Mouse (Mus musculus) liver, adult 2 months (tissue): ENCODE results near the gene Nelfcd. TPM values are rescaled to one million over a fixed set of nuclear protein-coding genes. Genes with fewer than 3 reads are reported as not detected.
A peak's percentile ranks its signal among the peaks of the same experiment; 100 is the strongest.

Experiments
- DNase-seq: peaks from one replicate; pipeline ENCODE4 v3.0.0-alpha.2; 2011; ENCODE audit warnings: low read depth, low spot score; ENCODE audit errors: extremely low read depth
- H3K27ac ChIP-seq: fragments of 200-500 bp; replicated peaks from 2 replicates; pipeline ENCODE4 v1.5.1; 2012; ENCODE audit warnings: low read depth, mild to moderate bottlenecking, control low read depth, inconsistent platforms, low read length; ENCODE audit not compliant: insufficient read depth
- H3K27me3 ChIP-seq: fragments of 200-500 bp; 2 replicates; pipeline ENCODE4 v1.6.1; 2012; ENCODE audit warnings: mild to moderate bottlenecking, moderate library complexity, low read length, inconsistent platforms; ENCODE audit not compliant: control insufficient read depth, insufficient read depth
- H3K36me3 ChIP-seq: fragments of 200-500 bp; 2 replicates; pipeline ENCODE4 v1.6.1; 2012; ENCODE audit warnings: low read length, inconsistent platforms; ENCODE audit not compliant: control insufficient read depth, insufficient read depth
- H3K4me1 ChIP-seq: fragments of 200-500 bp; 2 replicates; pipeline ENCODE4 v1.6.1; 2011; ENCODE audit warnings: low read length; ENCODE audit not compliant: control insufficient read depth, insufficient read depth
- H3K4me3 ChIP-seq: fragments of 200-500 bp; 2 replicates; pipeline ENCODE4 v1.5.1; 2011; ENCODE audit warnings: low read depth, mild to moderate bottlenecking, control low read depth, low read length, moderate library complexity; ENCODE audit not compliant: insufficient read depth
- H3K79me2 ChIP-seq: fragments of 200-500 bp; 2 replicates; pipeline ENCODE4 v1.6.1; 2012; ENCODE audit warnings: inconsistent platforms, mild to moderate bottlenecking, low read length, moderate library complexity; ENCODE audit not compliant: control insufficient read depth, insufficient read depth
- H3K9ac ChIP-seq: fragments of 200-500 bp; 2 replicates; pipeline ENCODE4 v1.6.1; 2012; ENCODE audit warnings: low read depth, mild to moderate bottlenecking, control low read depth, inconsistent platforms, low read length
- CTCF ChIP-seq: fragments of 200-500 bp; IDR thresholded peaks from 2 replicates; pipeline ENCODE4 v1.5.1; 2011; ENCODE audit warnings: low read depth, low read length, control low read depth
- POLR2A ChIP-seq: fragments of 200-500 bp; IDR thresholded peaks from 2 replicates; pipeline ENCODE4 v1.6.1; 2011; ENCODE audit warnings: low read length, control low read depth; ENCODE audit not compliant: insufficient read depth; ENCODE audit errors: extremely low read depth
- WGBS: fragments of 180-500 bp; shearing (Covaris S2); methylation state at CpG from one replicate; pipeline ENCODE4 v1.1.7; 2018; 5-methylcytosine and 5-hydroxymethylcytosine counted together
- polyA plus RNA-seq: library from polyadenylated mRNA; depleted of rRNA; stranded (reverse); fragments of >200 nt; gene quantifications from 2 replicates; pipeline ENCODE4 v1.2.3, GENCODE M21; 2012
- total RNA-seq: library from RNA; depleted of rRNA; stranded (reverse); fragments of >200 nt; gene quantifications from 2 replicates; pipeline ENCODE4 v1.2.3, GENCODE M21; 2014

Nelfcd gene
- total and polyA plus RNA-seq, 2 experiments: 17.3 to 40.6 TPM

- H3K27me3 ChIP-seq: no peaks in the 10 kb centered on the region
- H3K27ac ChIP-seq: peak within 1 kb of the TSS; percentile 76
- WGBS: 2% methylated on average over 38 of the region's 38 CpGs
- H3K4me3 ChIP-seq: peak within 1 kb of the TSS; percentile 68
- peak within 1 kb of the TSS; percentile 81 for H3K9ac ChIP-seq
- peaks cover 11% of the 10 kb centered on the region for H3K4me1 ChIP-seq
- peak; percentile 66 for DNase-seq
- TF ChIP-seq CTCF (no peak), POLR2A (peak; percentile 72)
- H3K79me2 ChIP-seq: peaks cover 15% of the 10 kb centered on the region
- H3K36me3 ChIP-seq: no peaks in the 10 kb centered on the region
These were observed 23.3 kb downstream of the Nelfcd start, which contains the start of gene Ctsz for GRCm38 (mm10) chr2:174438737-174439449. TSS of gene Ctsz (minus strand) at chr2:174439039.

GRCm38 (mm10) chr2:174439450-174439838 is 23.8 kb downstream of the Nelfcd start:
- no peaks in the 10 kb centered on the region for H3K36me3 ChIP-seq
- H3K27me3 ChIP-seq: no peaks in the 10 kb centered on the region
- peaks cover 15% of the 10 kb centered on the region for H3K79me2 ChIP-seq
- H3K4me3 ChIP-seq: no peak overlapping the region
- no peak overlapping the region for H3K9ac ChIP-seq
- peaks cover 11% of the 10 kb centered on the region for H3K4me1 ChIP-seq
- TF ChIP-seq POLR2A: no peak
- no peak for TF ChIP-seq CTCF
- no peak for DNase-seq
- WGBS: 71% methylated on average over 5 of the region's 5 CpGs
- no peak overlapping the region for H3K27ac ChIP-seq

- H3K27me3 ChIP-seq: no peaks in the 10 kb centered on the region
- H3K4me1 ChIP-seq: peaks cover 11% of the 10 kb centered on the region
- no peaks in the 10 kb centered on the region for H3K36me3 ChIP-seq
- WGBS: 76% methylated on average over 9 of the region's 9 CpGs
- no peak overlapping the region for H3K9ac ChIP-seq
- no peak for TF ChIP-seq CTCF
- TF ChIP-seq POLR2A: no peak
- H3K27ac ChIP-seq: no peak overlapping the region
- H3K4me3 ChIP-seq: no peak overlapping the region
- DNase-seq: no peak
- H3K79me2 ChIP-seq: peaks cover 15% of the 10 kb centered on the region
These were observed 24.4 kb downstream of the Nelfcd start for GRCm38 (mm10) chr2:174439961-174440360.

GRCm38 (mm10) chr2:174441898-174442297 is 26.3 kb downstream of the Nelfcd start:
- DNase-seq: no peak
- peaks cover 8% of the 10 kb centered on the region for H3K79me2 ChIP-seq
- TF ChIP-seq CTCF (no peak), POLR2A (no peak)
- no peak overlapping the region for H3K4me3 ChIP-seq
- H3K9ac ChIP-seq: no peak overlapping the region
- WGBS: 83% methylated on average over 4 of the region's 4 CpGs
- H3K27me3 ChIP-seq: no peaks in the 10 kb centered on the region
- no peak overlapping the region for H3K27ac ChIP-seq
- peaks cover 11% of the 10 kb centered on the region for H3K4me1 ChIP-seq
- no peaks in the 10 kb centered on the region for H3K36me3 ChIP-seq

GRCm38 (mm10) chr2:174442460-174442859 is 26.9 kb downstream of the Nelfcd start:
- H3K27me3 ChIP-seq: no peaks in the 10 kb centered on the region
- peaks cover 6% of the 10 kb centered on the region for H3K79me2 ChIP-seq
- H3K9ac ChIP-seq: no peak overlapping the region
- TF ChIP-seq CTCF (no peak), POLR2A (no peak)
- H3K4me1 ChIP-seq: peaks cover 7% of the 10 kb centered on the region
- H3K27ac ChIP-seq: no peak overlapping the region
- H3K36me3 ChIP-seq: no peaks in the 10 kb centered on the region
- H3K4me3 ChIP-seq: no peak overlapping the region
- 93% methylated on average over 9 of the region's 9 CpGs for WGBS
- DNase-seq: no peak

GRCm38 (mm10) chr2:174443046-174443445 is 27.4 kb downstream of the Nelfcd start:
- Histone ChIP-seq H3K4me1 (peaks cover 1% of the 10 kb centered on the region), H3K27ac (no peak overlapping the region), H3K27me3 (no peaks in the 10 kb centered on the region), H3K9ac (no peak overlapping the region), H3K79me2 (peaks cover 4% of the 10 kb centered on the region), H3K4me3 (no peak overlapping the region), H3K36me3 (no peaks in the 10 kb centered on the region)
- DNase-seq: no peak
- 75% methylated on average over 2 of the region's 2 CpGs for WGBS
- no peak for TF ChIP-seq POLR2A
- TF ChIP-seq CTCF: no peak
